Mouse (Mus musculus) large intestine, adult 2 months (tissue): ENCODE results near the gene Tbcc. TPM values are rescaled to one million over a fixed set of nuclear protein-coding genes. Genes with fewer than 3 reads are reported as not detected.
A peak's percentile ranks its signal among the peaks of the same experiment; 100 is the strongest.

ENCODE experiments used
- DNase-seq: peaks from one replicate; pipeline ENCODE4 v3.0.0-alpha.2; 2012; ENCODE audit warnings: low read depth, low spot score
- WGBS: fragments of 180-500 bp; shearing (Covaris S2); methylation state at CpG from one replicate; pipeline ENCODE4 v1.1.7; 2018; 5-methylcytosine and 5-hydroxymethylcytosine counted together
- polyA plus RNA-seq: library from polyadenylated mRNA; depleted of rRNA; stranded (reverse); fragments of >200 nt; gene quantifications from 2 replicates; pipeline ENCODE4 v1.2.3, GENCODE M21; 2012

Tbcc gene
- polyA plus RNA-seq, 1 experiment, result 16.0 TPM

DNA sequence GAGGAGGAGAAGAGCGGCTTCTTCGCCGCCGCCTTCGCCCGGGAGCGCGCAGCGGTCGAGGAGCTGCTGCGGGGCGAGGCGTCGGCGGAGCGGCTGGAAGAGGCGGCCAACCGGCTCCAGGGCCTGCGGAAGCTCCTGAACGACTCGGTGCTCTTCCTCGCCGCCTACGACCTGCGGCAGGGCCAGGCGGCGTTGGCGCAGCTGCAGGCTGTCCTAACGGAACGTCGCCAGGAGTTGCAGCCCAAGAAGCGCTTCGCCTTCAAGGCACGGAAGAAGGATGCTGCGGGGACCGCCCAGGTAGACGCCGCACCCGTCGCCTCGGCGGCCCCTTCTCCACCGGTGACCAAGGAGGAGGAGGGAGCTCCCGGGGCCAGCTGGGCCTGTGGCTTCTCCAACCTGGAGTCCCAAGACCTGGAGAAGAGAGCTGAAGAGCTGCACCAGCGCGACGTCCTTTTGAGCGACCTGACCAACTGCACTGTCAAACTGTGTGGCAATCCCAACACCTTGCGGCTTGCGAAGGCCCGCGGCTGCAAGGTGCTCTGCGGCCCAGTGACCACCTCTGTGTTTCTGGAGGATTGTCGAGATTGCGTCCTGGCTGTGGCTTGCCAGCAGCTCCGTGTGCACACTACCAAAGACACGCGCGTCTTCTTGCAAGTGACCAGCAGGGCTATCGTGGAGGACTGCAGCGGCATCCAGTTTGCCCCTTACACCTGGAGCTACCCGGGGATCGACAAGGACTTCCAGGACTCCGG, 535 bp downstream of the Tbcc start:
- 1% methylated on average over 63 of the region's 64 CpGs for WGBS
- DNase-seq, result no peak

GRCm38 (mm10) chr17:46895426-46895825, 4.9 kb downstream of the Tbcc start:
- 78% methylated on average over 9 of the region's 9 CpGs for WGBS

GRCm38 (mm10) chr17:46897221-46897950, 6.9 kb downstream of the Tbcc start:
- WGBS, result 57% methylated on average over 13 of the region's 13 CpGs
- no peak for DNase-seq

More at GRCm38 (mm10) chr17:46895426-46895825, 4.9 kb downstream of the Tbcc start:
- DNase-seq, result no peak

- no peak for DNase-seq
- WGBS, result 66% methylated on average over 2 of the region's 2 CpGs
Observed at GRCm38 (mm10) chr17:46900941-46901340, 10.5 kb downstream of the Tbcc start.

DNA sequence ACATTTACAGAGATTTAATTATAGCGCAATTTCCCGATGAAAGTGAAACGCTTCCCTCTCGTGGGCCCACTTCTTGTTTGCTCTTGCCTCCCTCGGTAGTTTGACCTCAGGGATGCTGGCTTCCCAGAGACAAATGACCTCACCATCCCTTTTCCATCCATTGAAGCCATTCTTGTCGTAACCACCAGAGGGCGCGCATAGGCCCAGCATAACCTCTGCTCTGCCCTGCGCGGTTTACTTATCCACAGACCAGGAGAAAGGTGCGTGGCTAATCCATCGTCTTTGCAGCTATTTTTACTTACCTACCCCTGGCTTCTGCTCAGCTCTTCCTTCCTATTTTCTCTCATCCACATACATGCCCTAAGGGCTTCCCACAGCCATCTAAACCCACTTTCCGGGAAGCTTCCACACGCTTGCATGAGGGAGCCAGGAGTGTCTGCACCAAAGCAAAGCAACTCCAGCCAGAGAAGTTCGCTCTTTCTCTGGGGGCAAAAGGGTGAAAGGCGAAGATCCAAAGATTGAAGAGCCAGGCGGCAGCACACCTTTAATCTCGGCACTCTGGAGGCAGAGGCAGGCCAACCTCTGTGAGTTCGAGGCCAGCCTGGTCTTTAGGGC, 13.5 kb downstream of the Tbcc start:
- DNase-seq, result no peak
- 21% methylated on average over 19 of the region's 19 CpGs for WGBS

DNA sequence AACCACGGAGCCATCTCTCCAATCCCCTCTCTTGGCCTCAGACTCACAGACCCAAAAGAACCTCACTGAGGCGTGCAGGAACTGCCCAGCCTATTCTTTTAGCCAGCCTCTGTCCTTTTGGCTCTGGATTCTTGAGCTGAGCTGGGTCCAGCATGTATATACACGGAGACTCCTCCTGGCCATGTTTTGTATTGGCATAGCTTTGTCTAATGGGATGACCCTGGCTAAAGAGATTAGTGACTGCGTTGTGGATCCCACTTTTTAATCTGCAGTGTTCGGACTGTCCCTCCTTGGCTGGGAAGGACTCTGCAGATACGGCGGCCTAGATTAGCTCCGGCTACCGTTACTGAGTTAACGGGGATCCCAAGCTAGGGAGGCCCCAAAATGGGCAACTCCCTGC, 19.7 kb downstream of the Tbcc start, which contains the start of gene Prph2:
Gene Prph2 (plus strand): TSS at position 274 of the 400 bp plus-strand sequence.
- WGBS, result 81% methylated on average over 10 of the region's 10 CpGs
- no peak for DNase-seq

GRCm38 (mm10) chr17:46912331-46912730, 21.8 kb downstream of the Tbcc start:
- 38% methylated on average over 6 of the region's 6 CpGs for WGBS
- no peak for DNase-seq

DNA sequence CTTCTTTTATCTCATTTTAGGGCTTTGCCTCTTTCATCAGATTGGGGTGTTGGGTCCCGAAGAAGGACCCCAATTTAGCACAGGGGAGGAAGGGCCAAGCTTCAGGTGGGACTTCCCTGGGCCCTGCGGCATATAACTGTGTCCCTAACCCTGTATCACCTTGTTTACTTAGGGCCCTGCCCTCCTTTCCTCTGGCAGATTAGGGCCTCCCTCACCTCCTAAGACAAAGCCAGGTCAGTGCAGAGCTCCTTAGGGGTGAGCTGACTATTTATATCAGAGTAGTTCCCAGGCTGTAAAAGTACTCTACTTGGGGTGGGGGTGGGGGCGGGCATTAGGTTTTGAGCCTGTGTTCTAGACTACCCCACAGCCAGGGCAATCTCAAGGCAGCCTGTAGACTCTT, 24.6 kb downstream of the Tbcc start:
- 25% methylated on average over 3 of the region's 3 CpGs for WGBS
- DNase-seq, result no peak

GRCm38 (mm10) chr17:46918951-46919350, 28.5 kb downstream of the Tbcc start:
- no peak for DNase-seq
- WGBS, result 26% methylated on average over 4 of the region's 4 CpGs

DNA sequence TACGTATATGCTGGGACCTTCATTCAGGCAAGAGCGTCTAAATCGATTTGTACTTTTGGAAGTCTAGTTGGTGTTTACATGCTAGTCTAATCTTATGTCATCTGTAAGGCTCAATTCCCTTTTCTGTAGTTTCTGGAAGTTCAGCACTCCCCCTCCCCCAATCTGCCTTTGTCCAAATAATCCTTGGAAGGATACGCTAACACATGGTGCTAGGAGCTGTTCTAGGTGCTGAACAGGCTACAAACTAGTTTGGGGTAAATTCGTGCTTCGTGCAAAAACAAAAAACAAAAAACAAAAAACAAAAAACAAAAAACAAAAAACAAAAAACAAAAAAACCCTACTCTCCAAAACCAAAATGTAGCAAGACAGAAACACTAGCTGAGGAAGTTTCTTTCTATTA, 30.4 kb downstream of the Tbcc start:
- WGBS, result 56% methylated on average over 6 of the region's 6 CpGs
- DNase-seq, result no peak

DNA sequence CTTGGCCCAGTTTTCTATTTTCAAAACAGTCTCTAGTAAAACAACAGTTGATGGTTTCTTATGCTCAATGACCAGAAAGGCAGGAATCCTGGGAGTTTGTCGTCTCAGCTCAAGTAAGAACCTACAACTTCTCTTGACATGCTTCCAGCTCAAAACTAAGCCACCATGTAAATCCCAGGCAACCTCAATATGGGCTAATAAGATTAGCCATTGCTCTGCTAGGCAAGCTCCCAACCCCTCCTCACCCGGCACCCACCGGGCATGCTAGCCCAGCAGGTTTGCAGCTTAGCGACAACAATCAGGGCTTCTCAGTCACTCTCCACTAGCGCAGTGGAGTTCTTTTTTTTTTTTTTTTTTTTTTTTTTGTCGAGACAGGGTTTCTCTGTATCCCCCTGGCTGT, 35.7 kb downstream of the Tbcc start:
- WGBS, result 61% methylated on average over 6 of the region's 6 CpGs
- DNase-seq, result no peak

DNA sequence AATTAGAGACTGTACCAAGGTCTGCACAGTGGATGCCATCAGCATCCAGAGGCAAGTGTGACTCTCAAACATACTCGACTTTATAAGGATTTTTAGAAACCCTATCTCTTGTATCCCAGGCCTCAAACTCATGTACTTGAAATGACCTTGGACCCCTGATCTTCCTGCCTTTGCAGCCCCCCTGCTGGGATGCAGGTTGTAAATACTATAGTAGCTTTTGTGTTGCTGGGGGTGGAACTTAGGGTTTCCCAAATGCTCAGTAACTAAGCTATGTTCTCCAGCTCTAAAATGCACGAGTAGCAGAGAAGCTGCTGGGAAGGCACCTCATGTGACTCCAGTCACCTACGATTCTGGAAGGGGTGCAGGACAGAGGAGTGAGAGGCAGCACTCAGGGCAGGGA, 36.5 kb downstream of the Tbcc start:
- WGBS, result 56% methylated on average over 3 of the region's 3 CpGs
- DNase-seq, result no peak

GRCm38 (mm10) chr17:46927781-46928180, 37.3 kb downstream of the Tbcc start:
- WGBS, result 89% methylated on average over 5 of the region's 5 CpGs
- no peak for DNase-seq

DNA sequence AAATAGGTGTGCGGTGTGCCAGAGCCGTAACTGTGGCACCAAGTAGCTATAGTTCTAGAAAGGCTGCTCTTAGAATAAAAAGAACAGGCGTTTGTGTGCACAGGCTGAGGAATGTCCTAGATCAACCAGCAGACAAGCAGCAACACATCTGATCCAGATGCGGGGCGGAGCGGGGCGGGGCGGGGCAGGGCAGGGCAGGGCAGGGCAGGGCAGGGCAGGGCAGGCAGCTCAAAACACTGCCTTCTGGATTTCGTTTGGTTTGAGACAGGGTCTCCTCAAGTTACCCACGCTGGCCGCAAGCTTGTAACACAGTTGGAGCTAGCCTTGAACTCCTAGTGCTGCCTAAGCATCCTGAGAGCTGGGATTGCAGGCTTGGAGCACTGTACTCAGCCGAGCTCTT, 38.8 kb downstream of the Tbcc start:
- WGBS, result 65% methylated on average over 12 of the region's 12 CpGs
- no peak for DNase-seq

DNA sequence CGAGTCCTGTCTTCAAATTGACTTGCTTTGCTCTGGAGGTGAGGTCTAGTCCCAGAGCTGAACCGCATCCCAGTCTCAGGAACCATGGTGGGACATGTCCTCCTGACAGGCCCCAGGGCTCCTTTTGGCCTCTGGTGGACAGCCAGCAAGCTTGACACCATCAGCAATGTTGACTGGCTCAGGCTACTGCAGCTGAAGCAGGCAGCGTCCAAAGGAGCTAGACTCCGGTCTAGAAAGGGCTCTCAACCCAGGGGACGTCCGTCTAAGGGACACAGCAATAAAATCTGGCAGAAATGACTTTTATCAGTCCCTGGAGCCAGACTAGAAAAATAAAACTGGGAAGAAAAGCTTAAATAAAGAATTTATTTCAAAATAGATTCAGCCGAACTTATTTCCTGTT, 39.4 kb downstream of the Tbcc start:
- DNase-seq, result no peak
- 86% methylated on average over 7 of the region's 7 CpGs for WGBS

DNA sequence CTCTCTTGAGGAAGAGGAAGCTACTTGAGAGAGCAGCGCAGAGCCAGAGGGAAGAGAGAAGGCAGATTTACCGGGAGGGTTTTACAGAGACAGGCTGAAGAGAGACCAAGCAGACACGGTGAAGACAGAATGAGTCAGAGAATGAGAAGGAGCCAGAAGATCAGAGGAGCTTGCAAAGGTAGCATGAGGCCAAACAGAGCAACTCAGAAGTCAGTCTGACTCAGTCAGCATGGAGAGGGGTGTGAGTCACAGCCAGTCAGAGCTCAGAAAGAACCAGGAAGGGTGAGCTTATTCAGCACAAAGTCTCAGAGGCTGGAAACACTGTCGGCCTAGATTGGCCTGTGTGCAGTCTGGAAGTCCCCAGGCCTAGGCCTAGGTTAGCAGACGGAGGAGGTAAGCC, 42.5 kb downstream of the Tbcc start:
- no peak for DNase-seq
- 84% methylated on average over 5 of the region's 5 CpGs for WGBS

- WGBS, result 83% methylated on average over 19 of the region's 19 CpGs
- peak; percentile 4 for DNase-seq
Observed at GRCm38 (mm10) chr17:46933557-46934348, 43.3 kb downstream of the Tbcc start.

GRCm38 (mm10) chr17:46940461-46940860, 50.0 kb downstream of the Tbcc start:
- WGBS, result 81% methylated on average over 8 of the region's 8 CpGs
- no peak for DNase-seq
